Mouse (Mus musculus): ENCODE results near the gene Fam117b.

- TF ChIP-seq GATA1 (IDR thresholded peaks at IDR 0.05; ENCODE audit: low read depth, low read length) = 0 out of 2 replicates have a peak, but pooled peaks have one; percentile 6
- TF ChIP-seq E2F4 (IDR thresholded peaks at IDR 0.05; ENCODE audit: borderline replicate concordance, low read depth, low read length) = no peak
- TF ChIP-seq POLR2A (IDR thresholded peaks at IDR 0.05; ENCODE audit: control insufficient read depth in 1 of 2, insufficient read depth in 1 of 2, low read depth in 1 of 2, low read length in 2 of 2, poor library complexity in 1 of 2) = no peak
- no peak for TF ChIP-seq CTCF (IDR thresholded peaks at IDR 0.05 in 2 of 3, conservative IDR thresholded peaks at IDR 0.05 in 1 of 3; ENCODE audit: control insufficient read depth in 1 of 3, insufficient read depth in 1 of 3, low read depth in 2 of 3, low read length in 3 of 3, poor library complexity in 1 of 3, severe bottlenecking in 1 of 3)
- no peak for TF ChIP-seq ETS1 (IDR thresholded peaks at IDR 0.05; ENCODE audit: low read depth, low read length)
- no peak for TF ChIP-seq POLR2AphosphoS2 (IDR thresholded peaks at IDR 0.05; ENCODE audit: low read length)
- no peak for TF ChIP-seq ZC3H11A (IDR thresholded peaks at IDR 0.05; ENCODE audit: low read depth, low read length)
- no peak for TF ChIP-seq ELF1 (IDR thresholded peaks at IDR 0.05; ENCODE audit: low read depth, low read length)
- TF ChIP-seq SMC3 (IDR thresholded peaks at IDR 0.05; ENCODE audit: low read depth, low read length) = no peak
- TF ChIP-seq USF1 (IDR thresholded peaks at IDR 0.05; ENCODE audit: low read depth, low read length) = no peak
- no peak for TF ChIP-seq MAX (IDR thresholded peaks at IDR 0.05; ENCODE audit: low read length)
- TF ChIP-seq RCOR1 (IDR thresholded peaks at IDR 0.05; ENCODE audit: low read depth, low read length) = no peak
- no peak for TF ChIP-seq POLR2AphosphoS5 (IDR thresholded peaks at IDR 0.05; ENCODE audit: borderline replicate concordance, low read depth, low read length)
- TF ChIP-seq TBP (IDR thresholded peaks at IDR 0.05; ENCODE audit: low read depth, low read length) = no peak
These were observed 28.3 kb downstream of the Fam117b start for GRCm38 (mm10) chr1:59941063-59941462.
